Mouse (Mus musculus) urinary bladder, adult 18-20 months (tissue): ENCODE measurements around the gene Gm17374.
"Not testable (repeated sequence)": the region's sequence is repeated elsewhere in the genome, so short reads cannot be mapped to it uniquely, and the experiment has no call there.

Experiments used
- DNase-seq, 2 experiments: peaks; one replicate each; pipeline ENCODE4 v3.0.0; 2022; ENCODE audit warnings: low spot score in 2 of 2, mixed read lengths in 2 of 2

Gene Gm17374

DNA sequence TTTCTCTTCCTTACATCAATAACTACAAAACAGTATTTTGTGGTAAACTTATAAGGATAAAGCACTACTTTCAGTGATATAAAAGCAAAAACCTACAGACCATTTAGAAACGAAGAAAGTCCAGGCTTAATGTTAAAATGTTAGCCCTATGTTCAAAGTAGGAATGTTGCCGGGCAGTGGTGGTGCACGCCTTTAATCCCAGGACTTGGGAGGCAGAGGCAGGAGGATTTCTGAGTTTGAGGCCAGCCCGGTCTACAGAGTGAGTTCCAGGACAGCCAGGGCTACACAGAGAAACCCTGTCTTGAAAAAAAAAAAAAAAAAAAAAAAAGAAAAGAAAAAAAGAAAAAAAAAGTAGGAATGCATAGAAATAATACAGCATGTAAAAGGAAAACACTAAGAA lies at the start of gene Gm17374:
Gene Gm17374, plus strand, starts transcription at position 301 of the 400 bp plus-strand sequence.
- DNase-seq: not testable (repeated sequence)

GRCm38 (mm10) chr2:140104951-140105350 lies 46.9 kb upstream of the Gm17374 start:
- DNase-seq: no peak

GRCm38 (mm10) chr2:140107641-140108040 lies 44.2 kb upstream of the Gm17374 start:
- no peak for DNase-seq

DNA sequence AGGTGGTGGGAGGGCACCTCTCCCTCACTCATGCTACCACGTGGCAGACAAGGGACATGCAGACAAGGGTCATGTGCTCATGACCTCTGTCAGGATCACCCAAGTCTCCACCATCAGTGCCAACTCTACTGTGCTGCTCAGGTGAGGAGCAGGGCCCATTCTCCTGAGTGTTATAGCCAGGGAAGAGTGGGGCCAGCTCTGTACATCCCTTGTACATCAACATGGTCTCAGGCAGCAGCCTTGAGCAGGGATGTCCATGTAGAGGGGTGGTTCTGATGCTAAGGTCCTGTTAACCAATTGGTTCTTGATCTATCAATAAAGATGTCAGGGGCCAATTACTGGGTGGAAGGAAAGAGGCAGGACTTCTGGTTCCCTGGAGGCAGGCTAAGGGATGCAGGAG lies 42.9 kb upstream of the Gm17374 start:
- no peak for DNase-seq

- no peak for DNase-seq
Observed at GRCm38 (mm10) chr2:140113851-140114250, 38.0 kb upstream of the Gm17374 start.

- DNase-seq: no peak
Observed at GRCm38 (mm10) chr2:140125516-140125915, 26.3 kb upstream of the Gm17374 start.

GRCm38 (mm10) chr2:140159186-140159730 lies 7.4 kb downstream of the Gm17374 start:
- no peak for DNase-seq

DNA sequence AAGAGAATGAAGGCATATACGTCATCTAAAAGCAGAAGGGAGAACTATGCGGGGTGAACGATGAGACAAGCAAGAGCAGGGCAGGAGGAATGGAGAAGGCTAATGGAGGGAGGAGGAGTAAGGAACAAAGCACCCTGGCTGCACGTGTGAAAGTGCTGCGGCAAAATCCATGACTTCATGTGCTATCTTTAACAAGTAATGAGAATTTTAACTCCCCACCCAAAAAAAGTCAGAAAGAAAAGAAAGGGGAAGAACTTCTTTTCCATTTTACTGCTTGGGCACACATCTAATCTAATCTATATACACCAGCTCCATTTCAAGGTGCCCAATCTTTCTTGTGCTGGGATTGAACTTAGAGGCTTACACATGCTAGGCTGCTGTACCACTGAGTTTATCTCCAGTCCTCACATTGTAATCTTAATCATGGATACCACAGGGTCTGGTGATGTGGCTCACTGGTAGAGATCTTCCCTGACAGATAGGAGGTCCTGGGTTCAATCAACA lies 11.6 kb downstream of the Gm17374 start:
- no peak for DNase-seq

- DNase-seq: no peak
Observed at GRCm38 (mm10) chr2:140169057-140169456, 17.2 kb downstream of the Gm17374 start.

DNA sequence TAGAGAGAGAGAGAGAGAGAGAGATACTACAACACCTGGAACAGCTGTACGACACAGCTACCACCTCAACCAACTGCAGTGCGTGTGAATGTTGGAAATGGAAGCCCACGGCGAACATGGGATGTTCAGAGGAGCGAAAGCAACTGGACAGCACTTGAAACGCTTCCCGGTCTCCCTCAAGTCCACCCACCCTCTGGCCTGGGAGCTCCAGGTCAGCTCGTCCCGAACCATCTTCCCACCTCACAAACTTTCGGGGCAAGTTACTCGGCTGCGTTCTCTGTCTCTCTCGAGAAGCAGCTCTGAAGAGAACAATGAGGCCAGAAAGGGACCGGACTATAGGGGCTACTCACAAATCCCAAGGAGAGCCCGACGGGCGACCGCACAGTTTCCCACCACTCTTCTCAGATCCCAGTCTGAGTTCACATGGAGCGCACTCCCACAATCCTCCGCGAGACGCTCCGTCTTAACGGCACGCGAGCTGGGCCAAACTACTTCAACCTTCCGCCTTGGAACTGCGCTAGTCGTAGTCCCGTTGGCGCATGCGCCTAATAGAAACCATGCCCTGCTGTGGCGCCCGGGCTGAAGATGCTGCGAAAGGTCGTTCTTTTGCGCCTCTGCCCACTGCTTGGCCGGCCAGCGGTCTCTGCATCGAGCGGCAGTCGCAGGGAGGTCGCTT lies 18.4 kb downstream of the Gm17374 start, which contains the start of the genes Esf1 and Ndufaf5:
Gene Esf1, minus strand, starts transcription at position 438 of the 676 bp plus-strand sequence.
Gene Ndufaf5, plus strand, starts transcription at position 523 of the 676 bp plus-strand sequence.
- DNase-seq: peak; percentile 94 to 98

- no peak for DNase-seq
Observed at GRCm38 (mm10) chr2:140170803-140171553, 19.1 kb downstream of the Gm17374 start.

DNA sequence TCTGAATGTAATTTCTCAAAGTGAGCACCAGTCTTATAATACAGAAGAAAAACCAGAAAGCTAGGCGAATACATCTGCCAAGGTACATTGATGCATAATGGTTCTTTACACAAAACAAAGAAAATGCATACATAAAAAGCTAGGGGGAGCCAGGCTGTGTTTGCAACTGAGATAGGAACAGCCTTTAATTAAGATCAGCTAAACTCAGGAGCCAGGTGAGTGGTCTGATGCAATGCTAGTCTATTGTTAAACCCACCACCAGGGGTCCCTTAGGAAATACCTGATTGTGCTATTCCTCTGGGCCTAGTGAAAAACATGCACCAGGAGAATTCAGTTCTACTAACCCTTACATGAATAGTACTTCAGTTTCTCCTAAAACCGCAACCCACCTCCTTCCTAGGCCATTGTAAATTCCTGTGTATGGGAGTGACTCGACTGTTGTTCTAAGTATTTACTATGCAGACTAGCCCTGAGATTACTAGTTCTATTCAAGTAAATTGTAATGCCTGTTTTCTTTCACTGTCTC lies 33.9 kb downstream of the Gm17374 start:
- not testable (repeated sequence) for DNase-seq

- DNase-seq: no peak
Observed at GRCm38 (mm10) chr2:140200713-140201112, 48.9 kb downstream of the Gm17374 start.

DNA sequence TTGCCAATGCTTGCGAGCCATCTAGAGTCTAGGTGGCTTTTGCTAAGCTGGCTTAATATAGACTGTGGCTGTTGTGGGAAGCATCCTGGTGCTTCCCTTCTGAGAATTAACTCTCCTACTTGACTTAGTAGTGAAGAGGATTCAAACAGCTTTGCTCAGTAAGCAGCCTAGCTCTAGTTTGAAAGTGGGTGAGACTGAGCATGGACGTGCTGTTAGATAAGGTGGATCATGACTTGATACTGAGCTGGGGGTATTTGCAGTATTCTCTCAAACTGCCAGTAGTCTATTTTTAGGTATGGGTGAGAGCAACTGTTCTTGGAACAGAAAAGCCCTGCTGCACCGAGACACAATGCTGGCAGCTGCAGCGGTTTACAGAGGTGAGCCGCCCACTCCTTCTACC lies 50.7 kb downstream of the Gm17374 start:
- DNase-seq: no peak
